Mouse (Mus musculus): ENCODE measurements at regions not wholly inside any gene's neighbourhood (a gene's known extent, or its start where the extent isn't known, plus 50 kb on each side); places are given as distances from the start of the nearest gene placed in this dataset.

DNA sequence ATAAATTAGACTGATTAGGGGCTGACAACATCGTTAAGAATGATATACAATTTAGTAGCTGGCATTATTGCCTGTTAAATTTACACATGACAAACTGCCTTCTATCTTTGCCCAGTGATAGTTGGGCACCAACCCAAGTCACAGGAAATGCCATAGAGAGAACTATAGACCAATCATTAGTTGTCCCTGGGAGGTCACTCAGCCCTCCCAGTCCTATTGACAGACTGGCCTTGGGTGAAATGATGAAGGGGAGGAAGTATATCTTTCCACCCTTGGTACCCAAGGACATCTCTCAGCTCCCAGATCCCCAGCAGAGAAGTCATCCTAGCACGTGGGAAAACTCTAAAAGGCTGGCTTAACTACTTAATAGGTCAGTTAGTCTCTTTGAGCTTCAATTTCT is 139.8 kb downstream of the Aipl1 start:
- ATAC-seq (ENCODE audit: low read depth) = no peak
- H3K4me1 ChIP-seq (ENCODE audit: control insufficient read depth, insufficient read depth, low read length) = 0 out of 2 replicates have a peak, but pooled peaks cover 1% of the 10 kb centered on the region
- H3K9ac ChIP-seq (replicated peaks; ENCODE audit: low read depth, low read length) = no peak overlapping the region
- H3K27me3 ChIP-seq (ENCODE audit: control insufficient read depth, insufficient read depth, low read length) = no peaks in the 10 kb centered on the region
- no peak overlapping the region for H3K27ac ChIP-seq (ENCODE audit: low read depth, low read length)
- no peaks in the 10 kb centered on the region for H3K9me3 ChIP-seq (ENCODE audit: control insufficient read depth, low read length)
- H3K4me3 ChIP-seq (ENCODE audit: low read depth, low read length) = no peak overlapping the region
- H3K4me2 ChIP-seq (ENCODE audit: low read depth, low read length) = no peak overlapping the region
- WGBS = 65% methylated on average over 2 of the region's 2 CpGs
- H3K36me3 ChIP-seq (ENCODE audit: control insufficient read depth, insufficient read depth, low read length) = no peaks in the 10 kb centered on the region

- Histone ChIP-seq H3K4me1 (ENCODE audit: control insufficient read depth, insufficient read depth, low read length) (no peaks in the 10 kb centered on the region), H3K9ac (replicated peaks; ENCODE audit: low read depth, low read length) (no peak overlapping the region), H3K4me2 (ENCODE audit: low read depth, low read length) (no peak overlapping the region), H3K27me3 (ENCODE audit: control insufficient read depth, insufficient read depth, low read length) (no peaks in the 10 kb centered on the region), H3K27ac (ENCODE audit: low read depth, low read length) (no peak overlapping the region), H3K9me3 (ENCODE audit: control insufficient read depth, low read length) (no peaks in the 10 kb centered on the region), H3K36me3 (ENCODE audit: control insufficient read depth, insufficient read depth, low read length) (no peaks in the 10 kb centered on the region), H3K4me3 (ENCODE audit: low read depth, low read length) (no peak overlapping the region)
- WGBS = 59% methylated on average over 3 of the region's 3 CpGs
- ATAC-seq (ENCODE audit: low read depth) = no peak
These were observed 140.2 kb downstream of the Aipl1 start for GRCm38 (mm10) chr11:71897141-71897540.

GRCm38 (mm10) chr11:71891181-71891580 is 141.5 kb downstream of the Wscd1 start:
- Histone ChIP-seq H3K9me3 (ENCODE audit: control insufficient read depth, low read length) (no peaks in the 10 kb centered on the region), H3K4me2 (ENCODE audit: low read depth, low read length) (no peak overlapping the region), H3K4me1 (ENCODE audit: control insufficient read depth, insufficient read depth, low read length) (0 out of 2 replicates have a peak, but pooled peaks cover 4% of the 10 kb centered on the region), H3K36me3 (ENCODE audit: control insufficient read depth, insufficient read depth, low read length) (no peaks in the 10 kb centered on the region), H3K27ac (ENCODE audit: low read depth, low read length) (no peak overlapping the region), H3K4me3 (ENCODE audit: low read depth, low read length) (no peak overlapping the region), H3K9ac (replicated peaks; ENCODE audit: low read depth, low read length) (no peak overlapping the region), H3K27me3 (ENCODE audit: control insufficient read depth, insufficient read depth, low read length) (no peaks in the 10 kb centered on the region)
- WGBS = 91% methylated on average over 1 of the region's 1 CpGs
- ATAC-seq (ENCODE audit: low read depth) = no peak

DNA sequence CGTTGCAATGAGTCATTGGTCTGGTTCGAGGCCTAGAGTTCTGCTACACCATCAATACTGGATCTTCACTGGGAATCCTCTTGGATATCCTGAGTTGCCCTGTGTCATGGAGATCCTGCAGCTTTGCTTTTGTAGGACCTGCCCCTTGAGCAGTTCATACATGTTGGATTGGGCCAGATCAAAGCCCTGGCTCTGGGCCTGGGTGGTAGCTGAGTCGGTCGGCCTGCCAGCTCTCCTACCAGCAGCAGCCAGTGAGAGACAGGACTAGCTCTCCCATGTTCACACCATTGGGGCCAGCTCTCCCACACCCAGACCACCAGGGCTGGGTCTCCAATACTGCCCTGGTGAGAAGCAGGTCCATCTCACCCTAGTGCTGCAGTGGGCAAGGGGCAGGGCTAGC is 139.4 kb downstream of the Wscd1 start:
- WGBS = 93% methylated on average over 4 of the region's 4 CpGs
- no peak for ATAC-seq (ENCODE audit: low read depth)
- no peaks in the 10 kb centered on the region for H3K27me3 ChIP-seq (ENCODE audit: control insufficient read depth, insufficient read depth, low read length)
- no peaks in the 10 kb centered on the region for H3K36me3 ChIP-seq (ENCODE audit: control insufficient read depth, insufficient read depth, low read length)
- H3K27ac ChIP-seq (ENCODE audit: low read depth, low read length) = no peak overlapping the region
- H3K4me3 ChIP-seq (ENCODE audit: low read depth, low read length) = no peak overlapping the region
- H3K4me2 ChIP-seq (ENCODE audit: low read depth, low read length) = no peak overlapping the region
- H3K9ac ChIP-seq (replicated peaks; ENCODE audit: low read depth, low read length) = no peak overlapping the region
- H3K4me1 ChIP-seq (ENCODE audit: control insufficient read depth, insufficient read depth, low read length) = 0 out of 2 replicates have a peak, but pooled peaks cover 4% of the 10 kb centered on the region
- no peaks in the 10 kb centered on the region for H3K9me3 ChIP-seq (ENCODE audit: control insufficient read depth, low read length)

DNA sequence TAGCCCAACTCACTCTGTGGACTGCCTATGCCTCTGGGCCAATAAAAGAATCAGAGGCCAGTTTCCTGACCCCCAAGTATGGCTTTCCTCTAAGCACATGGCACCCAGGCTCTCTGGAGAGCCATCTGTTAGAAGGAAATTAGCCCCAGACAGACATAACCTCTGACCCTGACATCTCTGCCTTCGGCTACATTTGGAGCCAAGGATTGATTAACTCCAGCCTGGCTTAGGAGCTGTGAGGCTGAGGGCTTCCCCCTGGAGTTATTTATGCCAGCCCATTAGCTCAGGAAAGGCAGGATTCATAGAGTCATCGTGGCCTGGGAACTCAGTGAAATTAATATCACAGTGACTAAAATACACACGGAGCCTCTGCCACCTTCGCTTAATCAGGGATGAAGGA is 137.5 kb downstream of the Wscd1 start:
- no peak overlapping the region for H3K27ac ChIP-seq (ENCODE audit: low read depth, low read length)
- no peaks in the 10 kb centered on the region for H3K36me3 ChIP-seq (ENCODE audit: control insufficient read depth, insufficient read depth, low read length)
- 0 out of 2 replicates have a peak, but pooled peaks cover 4% of the 10 kb centered on the region for H3K4me1 ChIP-seq (ENCODE audit: control insufficient read depth, insufficient read depth, low read length)
- no peak overlapping the region for H3K4me3 ChIP-seq (ENCODE audit: low read depth, low read length)
- WGBS = 38% methylated on average over 4 of the region's 4 CpGs
- no peak overlapping the region for H3K9ac ChIP-seq (replicated peaks; ENCODE audit: low read depth, low read length)
- no peaks in the 10 kb centered on the region for H3K27me3 ChIP-seq (ENCODE audit: control insufficient read depth, insufficient read depth, low read length)
- ATAC-seq (ENCODE audit: low read depth) = no peak
- H3K9me3 ChIP-seq (ENCODE audit: control insufficient read depth, low read length) = no peaks in the 10 kb centered on the region
- no peak overlapping the region for H3K4me2 ChIP-seq (ENCODE audit: low read depth, low read length)

- Histone ChIP-seq H3K9me3 (ENCODE audit: control insufficient read depth, low read length) (no peaks in the 10 kb centered on the region), H3K4me3 (ENCODE audit: low read depth, low read length) (no peak overlapping the region), H3K36me3 (ENCODE audit: control insufficient read depth, insufficient read depth, low read length) (no peaks in the 10 kb centered on the region), H3K4me2 (ENCODE audit: low read depth, low read length) (no peak overlapping the region), H3K4me1 (ENCODE audit: control insufficient read depth, insufficient read depth, low read length) (0 out of 2 replicates have a peak, but pooled peaks cover 4% of the 10 kb centered on the region), H3K27me3 (ENCODE audit: control insufficient read depth, insufficient read depth, low read length) (no peaks in the 10 kb centered on the region), H3K27ac (ENCODE audit: low read depth, low read length) (no peak overlapping the region), H3K9ac (replicated peaks; ENCODE audit: low read depth, low read length) (no peak overlapping the region)
- no peak for ATAC-seq (ENCODE audit: low read depth)
- WGBS = 78% methylated on average over 4 of the region's 4 CpGs
These were observed 137.1 kb downstream of the Wscd1 start for GRCm38 (mm10) chr11:71886771-71887170.

- Histone ChIP-seq H3K4me1 (ENCODE audit: control insufficient read depth, insufficient read depth, low read length) (0 out of 2 replicates have a peak, but pooled peaks cover 4% of the 10 kb centered on the region), H3K9ac (replicated peaks; ENCODE audit: low read depth, low read length) (no peak overlapping the region), H3K36me3 (ENCODE audit: control insufficient read depth, insufficient read depth, low read length) (no peaks in the 10 kb centered on the region), H3K4me2 (ENCODE audit: low read depth, low read length) (no peak overlapping the region), H3K9me3 (ENCODE audit: control insufficient read depth, low read length) (no peaks in the 10 kb centered on the region), H3K27ac (ENCODE audit: low read depth, low read length) (no peak overlapping the region), H3K4me3 (ENCODE audit: low read depth, low read length) (no peak overlapping the region), H3K27me3 (ENCODE audit: control insufficient read depth, insufficient read depth, low read length) (no peaks in the 10 kb centered on the region)
- no peak for ATAC-seq (ENCODE audit: low read depth)
- 68% methylated on average over 6 of the region's 6 CpGs for WGBS
These were observed 135.1 kb downstream of the Wscd1 start for GRCm38 (mm10) chr11:71884861-71885260.

DNA sequence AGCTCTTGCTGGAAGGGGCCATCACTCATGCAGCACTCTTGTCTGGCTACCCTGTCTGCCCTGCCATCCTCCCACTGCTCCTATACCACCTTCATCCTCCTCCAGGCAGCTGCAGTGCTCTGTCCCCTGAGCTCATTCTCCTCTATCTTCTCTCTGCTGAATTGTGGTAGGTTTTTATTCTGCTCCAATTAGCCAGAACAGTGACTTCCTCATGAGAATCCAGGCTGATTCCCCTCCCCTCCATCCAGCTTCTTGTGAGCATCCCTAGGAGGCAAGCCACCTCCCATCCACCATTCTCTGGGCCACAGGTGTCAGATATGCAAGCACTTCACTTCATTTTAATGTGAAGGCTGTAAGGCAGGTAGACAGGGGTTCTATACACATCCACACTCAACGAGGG is 132.1 kb downstream of the Wscd1 start:
- ATAC-seq (ENCODE audit: low read depth) = no peak
- no peak overlapping the region for H3K27ac ChIP-seq (ENCODE audit: low read depth, low read length)
- H3K9ac ChIP-seq (replicated peaks; ENCODE audit: low read depth, low read length) = no peak overlapping the region
- H3K4me2 ChIP-seq (ENCODE audit: low read depth, low read length) = no peak overlapping the region
- H3K9me3 ChIP-seq (ENCODE audit: control insufficient read depth, low read length) = no peaks in the 10 kb centered on the region
- no peak overlapping the region for H3K4me3 ChIP-seq (ENCODE audit: low read depth, low read length)
- H3K4me1 ChIP-seq (ENCODE audit: control insufficient read depth, insufficient read depth, low read length) = 0 out of 2 replicates have a peak, but pooled peaks cover 3% of the 10 kb centered on the region
- 86% methylated on average over 1 of the region's 1 CpGs for WGBS
- H3K27me3 ChIP-seq (ENCODE audit: control insufficient read depth, insufficient read depth, low read length) = no peaks in the 10 kb centered on the region
- no peaks in the 10 kb centered on the region for H3K36me3 ChIP-seq (ENCODE audit: control insufficient read depth, insufficient read depth, low read length)

GRCm38 (mm10) chr11:71871297-71871696 is 121.6 kb downstream of the Wscd1 start:
- Histone ChIP-seq H3K9me3 (ENCODE audit: control insufficient read depth, low read length) (no peaks in the 10 kb centered on the region), H3K27me3 (ENCODE audit: control insufficient read depth, insufficient read depth, low read length) (no peaks in the 10 kb centered on the region), H3K27ac (ENCODE audit: low read depth, low read length) (no peak overlapping the region), H3K4me2 (ENCODE audit: low read depth, low read length) (no peak overlapping the region), H3K4me3 (ENCODE audit: low read depth, low read length) (no peak overlapping the region), H3K36me3 (ENCODE audit: control insufficient read depth, insufficient read depth, low read length) (no peaks in the 10 kb centered on the region), H3K9ac (replicated peaks; ENCODE audit: low read depth, low read length) (no peak overlapping the region), H3K4me1 (ENCODE audit: control insufficient read depth, insufficient read depth, low read length) (no peaks in the 10 kb centered on the region)
- ATAC-seq (ENCODE audit: low read depth) = no peak
- 64% methylated on average over 7 of the region's 7 CpGs for WGBS
